Mouse (Mus musculus) neural tube, postnatal 0 days (tissue): ENCODE measurements around the gene Tspear. TPM values are rescaled to one million over a fixed set of nuclear protein-coding genes. Genes with fewer than 3 reads are reported as not detected.
A peak's percentile ranks its signal among the peaks of the same experiment; 100 is the strongest.

Experiments
- microRNA counts: library from miRNA; unstranded; fragments of <30 nt; microRNA quantifications from one replicate; lab custom pipeline; 2015
- microRNA-seq: library from miRNA; unstranded; fragments of <30 nt; microRNA quantifications from one replicate; pipeline ENCODE4, GENCODE M21; 2016
- polyA plus RNA-seq: library from polyadenylated mRNA; unstranded; fragments of >200 nt; fragmentation: Nextera tagmentation; extraction: Ambion mirVana; gene quantifications from 2 replicates; pipeline ENCODE4 v1.2.1, GENCODE M21; 2015

Gene Tspear
- polyA plus RNA-seq, 1 experiment from 2014 or later = 2.6 TPM

GRCm38 (mm10) chr10:77846503-77846902, 160.1 kb downstream of the Tspear start, which contains the start of gene Gm36176:
TSS of gene Gm36176 (plus strand) at chr10:77846803.

GRCm38 (mm10) chr10:77852559-77852958, 166.2 kb downstream of the Tspear start, which contains the start of gene Gm10318:
TSS of gene Gm10318 (plus strand) at chr10:77852859.

GRCm38 (mm10) chr10:77861675-77862074, 175.3 kb downstream of the Tspear start, which contains the start of gene Gm3285:
TSS of gene Gm3285 (plus strand) at chr10:77861975.

GRCm38 (mm10) chr10:77902211-77902893, 216.0 kb downstream of the Tspear start, which contains the start of gene Lrrc3:
TSS of gene Lrrc3 (minus strand) at chr10:77902536.

MicroRNAs within 50 kb of the gene (microRNA counts, 519-probe panel; counts per million panel counts)
- 40.5 counts per million for microRNA mmu-miR-1930 (lab: Ali Mortazavi, UCI)

Small RNA genes within 50 kb of the gene (microRNA-seq; reads per million reads assigned to microRNA genes)
- 8.1 reads per million, percentile 18 among the genes with 10 or more reads in this experiment for gene Mir1930

Other genes with a start within 250 kb of the Tspear start
- gene Fam207a, start 170.8 kb upstream of the Tspear start, polyA plus RNA-seq = 34.3 and 38.1 TPM in 2 replicates
- gene Itgb2, start 156.3 kb upstream of the Tspear start, polyA plus RNA-seq = 1.5 and 1.6 TPM in 2 replicates
- gene Pttg1ip, start 104.8 kb upstream of the Tspear start, polyA plus RNA-seq = 87.6 and 92.6 TPM in 2 replicates
- 276 and 292 TPM in 2 replicates for gene Sumo3, start 80.5 kb upstream of the Tspear start, polyA plus RNA-seq
- gene Gm49325, start 80.4 kb upstream of the Tspear start, polyA plus RNA-seq = 1.7 and 3.1 TPM in 2 replicates
- gene Ube2g2, start 64.3 kb upstream of the Tspear start, polyA plus RNA-seq = 53.8 and 60.5 TPM in 2 replicates
- not detected in 2 replicates for gene Gm19402, start 4.2 kb downstream of the Tspear start, polyA plus RNA-seq
- gene Gm9508, start 10.7 kb downstream of the Tspear start, polyA plus RNA-seq = not detected in 2 replicates
- gene Gm10272, start 20.1 kb downstream of the Tspear start, polyA plus RNA-seq = not detected in 2 replicates
- gene Gm10024, start 24.9 kb downstream of the Tspear start, polyA plus RNA-seq = not detected in 2 replicates
- not detected in 2 replicates for gene Gm10142, start 29.2 kb downstream of the Tspear start, polyA plus RNA-seq
- not detected in 2 replicates for gene Krtap12-1, start 34.0 kb downstream of the Tspear start, polyA plus RNA-seq
- gene Gm10100, start 39.9 kb downstream of the Tspear start, polyA plus RNA-seq = not detected in 2 replicates
- not detected in 2 replicates for gene Gm18596, start 56.1 kb downstream of the Tspear start, polyA plus RNA-seq
- gene Gm9736, start 64.8 kb downstream of the Tspear start, polyA plus RNA-seq = not detected in 2 replicates
- not detected in 2 replicates for gene Gm3233, start 73.1 kb downstream of the Tspear start, polyA plus RNA-seq
- gene Gm3238, start 84.8 kb downstream of the Tspear start, polyA plus RNA-seq = not detected in 2 replicates
- not detected in 2 replicates for gene Gm7138, start 90.4 kb downstream of the Tspear start, polyA plus RNA-seq
- not detected in 2 replicates for gene Gm3250, start 96.0 kb downstream of the Tspear start, polyA plus RNA-seq
- not detected in 2 replicates for gene Gm7137, start 101.6 kb downstream of the Tspear start, polyA plus RNA-seq
- not detected in 2 replicates for gene Gm9639, start 108.5 kb downstream of the Tspear start, polyA plus RNA-seq
- gene Gm19668, start 112.6 kb downstream of the Tspear start, polyA plus RNA-seq = not detected in 2 replicates
- not detected in 2 replicates for gene Gm9507, start 125.3 kb downstream of the Tspear start, polyA plus RNA-seq
- gene Gm2696, start 128.1 kb downstream of the Tspear start, polyA plus RNA-seq = not detected in 2 replicates
- not detected in 2 replicates for gene Krtap10-4, start 140.5 kb downstream of the Tspear start, polyA plus RNA-seq
- not detected in 2 replicates for gene Krtap10-10, start 149.4 kb downstream of the Tspear start, polyA plus RNA-seq
- not detected in 2 replicates for gene Gm36176, start 160.2 kb downstream of the Tspear start, polyA plus RNA-seq
- not detected in 2 replicates for gene Gm10318, start 166.3 kb downstream of the Tspear start, polyA plus RNA-seq
- gene Gm3285, start 175.4 kb downstream of the Tspear start, polyA plus RNA-seq = not detected in 2 replicates
- 22.2 and 26.6 TPM in 2 replicates for gene Lrrc3, start 216.0 kb downstream of the Tspear start, polyA plus RNA-seq